Comparison of ENCODE assay signal across 22 mouse cellular contexts in genomic region chr11:31396638-31397417, GRCm38 (mm10). TPM values are rescaled to one million over a fixed set of nuclear protein-coding genes. Genes with fewer than 3 reads are reported as not detected.
DNase-seq lines count a peak whose midpoint lies in the region; ATAC-seq and TF ChIP-seq lines count a peak whose summit lies in the region.
"Had no signal": no experiment of that assay in that cellular context is flagged by ENCODE, and none has a peak within 500 bp of the region (broad histone marks: within the 10 kb centered on the region; RNA-seq: fewer than 3 reads in every experiment).

No protein-coding gene starts in this region.

- no peak for ATAC-seq in CD4-positive, CD25-positive, alpha-beta regulatory T cell, adult 4 months
- ATAC-seq: forebrain, embryonic 14.5 days; intestine, embryonic 15.5 days had no signal

- no peaks in the 10 kb centered on the region for H3K36me3 ChIP-seq in testis, adult 2 months (ENCODE audit: control insufficient read depth, insufficient read depth, low read length)
- H3K36me3 ChIP-seq in MEL (ENCODE audit: control insufficient read depth in 1 of 2, insufficient read depth in 2 of 2, low read length in 2 of 2), result peaks cover 0 to 11% of the 10 kb centered on the region in 2 experiments; a peak in 2 of 4 replicates
- H3K36me3 ChIP-seq: embryonic facial prominence, embryonic 15.5 days; forebrain, embryonic 10.5 days; heart, embryonic 10.5 days; hindbrain, embryonic 13.5 days; intestine, embryonic 15.5 days had no signal

- TF ChIP-seq RAD21 in MEL (IDR thresholded peaks at IDR 0.05; ENCODE audit: low read depth, low read length), result no peak

- peaks cover 2% of the 10 kb centered on the region; the same call in 1 of the 2 replicates for H3K4me1 ChIP-seq in testis, adult 2 months (ENCODE audit: control insufficient read depth, insufficient read depth, low read length)
- peaks cover 12 to 20% of the 10 kb centered on the region in 2 experiments for H3K4me1 ChIP-seq in MEL (ENCODE audit: control insufficient read depth in 1 of 2, insufficient read depth in 2 of 2, low read length in 2 of 2)
- H3K4me1 ChIP-seq: embryonic facial prominence, embryonic 15.5 days; forebrain, embryonic 10.5 days; hindbrain, embryonic 13.5 days; intestine, embryonic 15.5 days had no signal

- H3K27ac ChIP-seq in testis, adult 2 months (ENCODE audit: control insufficient read depth, insufficient read depth, low read depth, low read length), result no peak overlapping the region
- H3K27ac ChIP-seq in MEL (ENCODE audit: control insufficient read depth, low read depth, low read length), result peak overlapping the region; percentile 34; the same call in 1 of the 2 replicates
- H3K27ac ChIP-seq: embryonic facial prominence, embryonic 15.5 days; forebrain, embryonic 10.5 days; heart, embryonic 10.5 days; hindbrain, embryonic 13.5 days; intestine, embryonic 15.5 days had no signal

- TF ChIP-seq POLR2A in testis, adult 2 months (IDR thresholded peaks at IDR 0.05; ENCODE audit: control insufficient read depth, low read depth, low read length), result no peak
- TF ChIP-seq POLR2A in MEL (IDR thresholded peaks at IDR 0.05; ENCODE audit: control insufficient read depth in 1 of 2, insufficient read depth in 1 of 2, low read depth in 1 of 2, low read length in 2 of 2, poor library complexity in 1 of 2), result no peak

- no peaks in the 10 kb centered on the region for H3K27me3 ChIP-seq in testis, adult 2 months (ENCODE audit: control insufficient read depth, insufficient read depth, low read length)
- no peaks in the 10 kb centered on the region for H3K27me3 ChIP-seq in MEL (ENCODE audit: control insufficient read depth in 1 of 2, insufficient read depth in 2 of 2, low read length in 2 of 2)
- H3K27me3 ChIP-seq: embryonic facial prominence, embryonic 15.5 days; hindbrain, embryonic 13.5 days; intestine, embryonic 15.5 days had no signal

- H3K4me3 ChIP-seq in testis, adult 2 months (ENCODE audit: control insufficient read depth, low read depth, low read length), result peak overlapping the region; percentile 41
- no peak overlapping the region for H3K4me3 ChIP-seq in MEL (ENCODE audit: control insufficient read depth in 1 of 2, insufficient read depth in 1 of 2, low read depth in 2 of 2, low read length in 2 of 2)
- H3K4me3 ChIP-seq: embryonic facial prominence, embryonic 15.5 days; erythroblast, embryonic 14.5 days; forebrain, embryonic 10.5 days; heart, embryonic 10.5 days; hindbrain, embryonic 13.5 days; intestine, embryonic 15.5 days had no signal

- TF ChIP-seq CTCF in testis, adult 2 months (IDR thresholded peaks at IDR 0.05; ENCODE audit: control insufficient read depth, insufficient read depth, insufficient replicate concordance, low read depth, low read length), result no peak
- TF ChIP-seq CTCF in MEL (IDR thresholded peaks at IDR 0.05 in 2 of 3, conservative IDR thresholded peaks at IDR 0.05 in 1 of 3; ENCODE audit: control insufficient read depth in 1 of 3, insufficient read depth in 1 of 3, low read depth in 2 of 3, low read length in 3 of 3, poor library complexity in 1 of 3, severe bottlenecking in 1 of 3), result no peak

- no peaks in the 10 kb centered on the region for H3K79me2 ChIP-seq in MEL (ENCODE audit: control insufficient read depth, insufficient read depth, low read length, poor library complexity)

- DNase-seq in testis, postnatal 14 days (ENCODE audit: low spot score), result no peak
- peak; percentile 60 for DNase-seq in MEL (ENCODE audit: low read depth, low spot score)
- DNase-seq in c-Kit-positive CD71-positive TER-119-negative erythroid progenitor cells, embryonic 14.5 days (ENCODE audit: low read depth), result peak; percentile 13
- DNase-seq in frontal cortex, postnatal 25 days (ENCODE audit: low spot score in 2 of 2), result no peak
- no peak for DNase-seq in right cerebral cortex, postnatal 36 days (ENCODE audit: low spot score in 2 of 2)
- DNase-seq: adrenal gland, adult 2 months; adrenal gland, postnatal 25 days; cerebellum, adult 2 months; cerebellum, postnatal 10 days; gastrocnemius, postnatal 36 days; heart, adult 18-20 months; heart, postnatal 10 days; kidney, adult 2 months had no signal

- no peak overlapping the region for H3K9ac ChIP-seq in MEL (ENCODE audit: control insufficient read depth, low read depth, low read length, poor library complexity, severe bottlenecking)
- H3K9ac ChIP-seq: embryonic facial prominence, embryonic 15.5 days; hindbrain, embryonic 13.5 days; intestine, embryonic 15.5 days had no signal

- peak; percentile 85 to 90 for TF ChIP-seq EP300 in MEL (IDR thresholded peaks at IDR 0.05; ENCODE audit: low read depth in 1 of 2, low read length in 2 of 2)

- H3K9me3 ChIP-seq in MEL (replicated peaks; ENCODE audit: insufficient read depth, low read length), result no peaks in the 10 kb centered on the region
- H3K9me3 ChIP-seq: embryonic facial prominence, embryonic 15.5 days; forebrain, embryonic 10.5 days; heart, embryonic 10.5 days; hindbrain, embryonic 13.5 days; intestine, embryonic 15.5 days had no signal

TF ChIP-seq in MEL, 35 proteins besides CTCF, POLR2A, EP300 and RAD21:
- no peak for TF ChIP-seq MAX (IDR thresholded peaks at IDR 0.05; ENCODE audit: low read length)
- TF ChIP-seq SIN3A (IDR thresholded peaks at IDR 0.05; ENCODE audit: low read length), result peak; percentile 20; the same call in 1 of the 2 replicates
- TF ChIP-seq POLR2AphosphoS5 (IDR thresholded peaks at IDR 0.05; ENCODE audit: borderline replicate concordance, low read depth, low read length), result no peak
- TF ChIP-seq POLR2AphosphoS2 (IDR thresholded peaks at IDR 0.05; ENCODE audit: low read length), result no peak
- TF ChIP-seq MEF2A (IDR thresholded peaks at IDR 0.05; ENCODE audit: extremely low read depth, insufficient replicate concordance, low read depth, low read length, poor library complexity, severe bottlenecking), result no peak
- TF ChIP-seq TBP (IDR thresholded peaks at IDR 0.05; ENCODE audit: low read depth, low read length), result no peak
- TF ChIP-seq USF2 (IDR thresholded peaks at IDR 0.05; ENCODE audit: borderline replicate concordance in 1 of 2, insufficient read depth in 1 of 2, low read depth in 1 of 2, low read length in 2 of 2), result no peak
- no peak for TF ChIP-seq ELF1 (IDR thresholded peaks at IDR 0.05; ENCODE audit: low read depth, low read length)
- TF ChIP-seq USF1 (IDR thresholded peaks at IDR 0.05; ENCODE audit: low read depth, low read length), result 0 out of 2 replicates have a peak, but pooled peaks have one; percentile 7
- TF ChIP-seq ETS1 (IDR thresholded peaks at IDR 0.05; ENCODE audit: low read depth, low read length), result peak; percentile 72; the same call in 1 of the 2 replicates
- no peak for TF ChIP-seq MAZ (IDR thresholded peaks at IDR 0.05; ENCODE audit: low read depth, low read length)
- peak; percentile 97 for TF ChIP-seq RCOR1 (IDR thresholded peaks at IDR 0.05; ENCODE audit: low read depth, low read length)
- no peak for TF ChIP-seq MYC (IDR thresholded peaks at IDR 0.05; ENCODE audit: low read depth, low read length)
- no peak for TF ChIP-seq HCFC1 (IDR thresholded peaks at IDR 0.05; ENCODE audit: low read depth, low read length)
- TF ChIP-seq GATA1 (IDR thresholded peaks at IDR 0.05; ENCODE audit: low read depth, low read length), result peak; percentile 92
- TF ChIP-seq TAL1 (IDR thresholded peaks at IDR 0.05; ENCODE audit: low read length), result peak; percentile 69
- no peak for TF ChIP-seq ZNF384 (IDR thresholded peaks at IDR 0.05; ENCODE audit: low read depth, low read length)
- TF ChIP-seq MYB (IDR thresholded peaks at IDR 0.05; ENCODE audit: low read depth, low read length), result no peak
- no peak for TF ChIP-seq MXI1 (IDR thresholded peaks at IDR 0.05; ENCODE audit: low read depth, low read length)
- TF ChIP-seq TCF12 (IDR thresholded peaks at IDR 0.05; ENCODE audit: low read depth, low read length), result peak; percentile 90
- no peak for TF ChIP-seq ZKSCAN1 (IDR thresholded peaks at IDR 0.05; ENCODE audit: low read depth, low read length)
- TF ChIP-seq GABPA (IDR thresholded peaks at IDR 0.05; ENCODE audit: low read depth, low read length), result no peak
- no peak for TF ChIP-seq E2F4 (IDR thresholded peaks at IDR 0.05; ENCODE audit: borderline replicate concordance, low read depth, low read length)
- TF ChIP-seq JUND (IDR thresholded peaks at IDR 0.05; ENCODE audit: low read depth, low read length), result no peak
- TF ChIP-seq BHLHE40 (IDR thresholded peaks at IDR 0.05; ENCODE audit: borderline replicate concordance, low read depth, low read length), result peak; percentile 73
- no peak for TF ChIP-seq CHD2 (IDR thresholded peaks at IDR 0.05; ENCODE audit: low read length)
- TF ChIP-seq NELFE (IDR thresholded peaks at IDR 0.05; ENCODE audit: low read depth, low read length), result no peak
- TF ChIP-seq KAT2A (conservative IDR thresholded peaks at IDR 0.05; ENCODE audit: low read depth, low read length), result no peak
- no peak; the same call in 1 of the 2 replicates for TF ChIP-seq MAFK (IDR thresholded peaks at IDR 0.05; ENCODE audit: borderline replicate concordance, low read depth, low read length)
- TF ChIP-seq NRF1 (IDR thresholded peaks at IDR 0.05; ENCODE audit: insufficient read depth, low read depth, low read length, poor library complexity, severe bottlenecking), result no peak
- TF ChIP-seq CHD1 (IDR thresholded peaks at IDR 0.05; ENCODE audit: low read depth, low read length), result no peak
- TF ChIP-seq UBTF (IDR thresholded peaks at IDR 0.05; ENCODE audit: borderline replicate concordance, insufficient read depth, low read depth, low read length), result no peak
- TF ChIP-seq ZMIZ1 (IDR thresholded peaks at IDR 0.05; ENCODE audit: low read depth, low read length), result no peak
- no peak for TF ChIP-seq ZC3H11A (IDR thresholded peaks at IDR 0.05; ENCODE audit: low read depth, low read length)
- no peak for TF ChIP-seq SMC3 (IDR thresholded peaks at IDR 0.05; ENCODE audit: low read depth, low read length)

RNA-seq across cellular contexts. Expression of gene Stc2, which starts 27.0 kb away (rescaled TPM):
- 0.65 and 0.77 TPM in 2 replicates for polyA plus RNA-seq in testis, adult 2 months (2012; rRNA removed)
- 20.3 and 41.1 TPM in 2 replicates for total RNA-seq in MEL (2012; rRNA removed)
- 10 to 100 TPM in 1 of 2 experiments, not detected in 1; 32.5 TPM for polyA plus RNA-seq in MEL (2012; ENCODE audit: insufficient read depth in 1 of 2, insufficient read length in 2 of 2, low read depth in 1 of 2, low replicate concordance in 2 of 2, missing spikeins in 1 of 2)
- polyA plus RNA-seq in CD4-positive, CD25-positive, alpha-beta regulatory T cell, adult 4 months (2017; shearing (Covaris generic)), result 1 to 10 TPM in 1 of 2 experiments, under 1 TPM in 1; 0.16 to 1.7 TPM
- polyA plus RNA-seq: erythroblast, embryonic 14.5 days had no signal

Comparison
In these comparisons a context has a peak if more than half of its experiments do, and no peak if none do; other contexts are left out.
1. DNase-seq: peak in MEL (single experiment) and c-Kit-positive CD71-positive TER-119-negative erythroid progenitor cells, embryonic 14.5 days (single experiment); none in testis, postnatal 14 days (single experiment), frontal cortex, postnatal 25 days (0 of 2) and right cerebral cortex, postnatal 36 days (0 of 2).